Mouse (Mus musculus): ENCODE results near the gene Ankrd44. TPM values are rescaled to one million over a fixed set of nuclear protein-coding genes. Genes with fewer than 3 reads are reported as not detected.

The Ankrd44 gene
- polyA plus RNA-seq, 1 experiment, result 3.7 TPM

- no peak overlapping the region for H3K4me3 ChIP-seq (ENCODE audit: low read depth, low read length)
- H3K36me3 ChIP-seq (ENCODE audit: control insufficient read depth, insufficient read depth, low read length), result no peaks in the 10 kb centered on the region
- no peak overlapping the region for H3K27ac ChIP-seq (ENCODE audit: insufficient read depth, low read depth, low read length)
- WGBS, result 64% methylated on average over 8 of the region's 8 CpGs
- peaks cover 3% of the 10 kb centered on the region; the same call in 1 of the 2 replicates for H3K4me1 ChIP-seq (ENCODE audit: control insufficient read depth, insufficient read depth, insufficient read length, low read length)
- TF ChIP-seq CTCF (IDR thresholded peaks at IDR 0.05; ENCODE audit: extremely low read depth, insufficient read length, insufficient replicate concordance, low read depth, low read length) (no peak), POLR2A (IDR thresholded peaks at IDR 0.05; ENCODE audit: low read depth, low read length) (no peak)
- H3K27me3 ChIP-seq (ENCODE audit: control insufficient read depth, insufficient read depth, low read length), result no peaks in the 10 kb centered on the region
Observed at GRCm38 (mm10) chr1:54850077-54850476, 76.1 kb downstream of the Ankrd44 start.

GRCm38 (mm10) chr1:54847238-54847637 is 78.9 kb downstream of the Ankrd44 start:
- H3K4me3 ChIP-seq (ENCODE audit: low read depth, low read length), result no peak overlapping the region
- H3K36me3 ChIP-seq (ENCODE audit: control insufficient read depth, insufficient read depth, low read length), result no peaks in the 10 kb centered on the region
- TF ChIP-seq POLR2A (IDR thresholded peaks at IDR 0.05; ENCODE audit: low read depth, low read length) (no peak), CTCF (IDR thresholded peaks at IDR 0.05; ENCODE audit: extremely low read depth, insufficient read length, insufficient replicate concordance, low read depth, low read length) (no peak)
- H3K4me1 ChIP-seq (ENCODE audit: control insufficient read depth, insufficient read depth, insufficient read length, low read length), result 0 out of 2 replicates have a peak, but pooled peaks cover 2% of the 10 kb centered on the region
- no peak overlapping the region for H3K27ac ChIP-seq (ENCODE audit: insufficient read depth, low read depth, low read length)
- H3K27me3 ChIP-seq (ENCODE audit: control insufficient read depth, insufficient read depth, low read length), result no peaks in the 10 kb centered on the region
- 88% methylated on average over 1 of the region's 1 CpGs for WGBS

- Histone ChIP-seq H3K27me3 (ENCODE audit: control insufficient read depth, insufficient read depth, low read length) (no peaks in the 10 kb centered on the region), H3K4me1 (ENCODE audit: control insufficient read depth, insufficient read depth, insufficient read length, low read length) (0 out of 2 replicates have a peak, but pooled peaks cover 2% of the 10 kb centered on the region), H3K4me3 (ENCODE audit: low read depth, low read length) (no peak overlapping the region), H3K27ac (ENCODE audit: insufficient read depth, low read depth, low read length) (no peak overlapping the region), H3K36me3 (ENCODE audit: control insufficient read depth, insufficient read depth, low read length) (no peaks in the 10 kb centered on the region)
- TF ChIP-seq CTCF (IDR thresholded peaks at IDR 0.05; ENCODE audit: extremely low read depth, insufficient read length, insufficient replicate concordance, low read depth, low read length), result no peak
- TF ChIP-seq POLR2A (IDR thresholded peaks at IDR 0.05; ENCODE audit: low read depth, low read length), result no peak
- WGBS, result 80% methylated on average over 5 of the region's 5 CpGs
Observed at GRCm38 (mm10) chr1:54846346-54847000, 79.7 kb downstream of the Ankrd44 start.

DNA sequence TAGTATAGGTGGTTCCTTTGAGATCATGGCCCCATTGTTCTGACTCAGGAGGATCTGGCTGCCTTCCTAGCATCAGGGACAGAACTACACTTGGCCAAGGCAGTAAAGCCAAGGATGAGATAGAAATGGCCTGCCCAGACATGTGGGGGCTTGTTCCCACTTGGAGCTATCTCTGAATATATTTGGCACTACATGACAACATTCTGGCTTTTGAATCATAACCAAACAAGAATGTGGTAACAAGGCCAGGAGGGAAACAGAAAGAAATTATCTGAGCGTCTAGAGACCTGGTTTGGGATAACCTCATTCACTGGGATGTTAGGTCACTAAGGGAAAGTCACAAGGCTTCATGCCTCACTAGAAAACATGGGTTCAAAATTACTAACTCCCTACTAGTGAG is 81.8 kb downstream of the Ankrd44 start:
- Histone ChIP-seq H3K27me3 (ENCODE audit: control insufficient read depth, insufficient read depth, low read length) (no peaks in the 10 kb centered on the region), H3K36me3 (ENCODE audit: control insufficient read depth, insufficient read depth, low read length) (no peaks in the 10 kb centered on the region), H3K27ac (ENCODE audit: insufficient read depth, low read depth, low read length) (no peak overlapping the region), H3K4me1 (ENCODE audit: control insufficient read depth, insufficient read depth, insufficient read length, low read length) (peaks cover 6% of the 10 kb centered on the region; the same call in 1 of the 2 replicates), H3K4me3 (ENCODE audit: low read depth, low read length) (no peak overlapping the region)
- no peak for TF ChIP-seq CTCF (IDR thresholded peaks at IDR 0.05; ENCODE audit: extremely low read depth, insufficient read length, insufficient replicate concordance, low read depth, low read length)
- no peak for TF ChIP-seq POLR2A (IDR thresholded peaks at IDR 0.05; ENCODE audit: low read depth, low read length)
- 81% methylated on average over 1 of the region's 1 CpGs for WGBS

DNA sequence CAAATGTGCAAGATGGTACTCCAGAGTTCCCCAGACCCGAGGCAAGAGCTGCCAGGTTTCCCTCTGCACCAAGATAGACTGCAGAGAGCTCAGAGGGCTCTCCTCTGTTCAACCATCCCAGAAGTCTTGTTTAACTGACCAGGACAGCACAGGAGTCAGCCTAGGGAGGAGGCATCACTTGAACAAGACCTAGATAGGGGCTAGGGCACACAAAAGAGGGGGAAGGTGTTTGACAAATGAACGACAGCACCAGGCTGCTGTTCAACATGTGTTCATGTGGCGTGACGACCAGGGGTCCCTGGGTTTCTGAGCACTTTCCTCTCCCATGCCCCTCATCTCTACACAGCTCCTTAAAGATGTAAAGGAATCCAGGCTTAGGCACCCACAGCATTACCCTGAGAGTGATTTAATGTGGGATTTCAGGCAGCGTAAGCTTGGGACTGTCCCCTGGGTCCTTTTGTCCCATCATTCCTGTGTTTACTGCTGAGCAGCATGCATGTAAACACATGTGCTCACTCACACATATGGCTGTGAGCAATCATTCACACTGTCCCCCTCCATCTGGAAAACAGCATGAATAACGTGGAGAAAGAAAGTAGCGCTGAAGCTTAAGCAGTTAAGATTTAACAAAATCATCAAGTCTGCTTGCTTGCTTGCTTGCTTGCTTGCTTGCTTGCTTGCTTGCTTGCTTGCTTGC is 83.3 kb downstream of the Ankrd44 start:
- WGBS, result 86% methylated on average over 7 of the region's 7 CpGs
- TF ChIP-seq CTCF (IDR thresholded peaks at IDR 0.05; ENCODE audit: extremely low read depth, insufficient read length, insufficient replicate concordance, low read depth, low read length) (no peak), POLR2A (IDR thresholded peaks at IDR 0.05; ENCODE audit: low read depth, low read length) (no peak)

GRCm38 (mm10) chr1:54841788-54842187 is 84.4 kb downstream of the Ankrd44 start:
- no peak for TF ChIP-seq POLR2A (IDR thresholded peaks at IDR 0.05; ENCODE audit: low read depth, low read length)
- TF ChIP-seq CTCF (IDR thresholded peaks at IDR 0.05; ENCODE audit: extremely low read depth, insufficient read length, insufficient replicate concordance, low read depth, low read length), result no peak
- WGBS, result 62% methylated on average over 5 of the region's 5 CpGs
- Histone ChIP-seq H3K4me1 (ENCODE audit: control insufficient read depth, insufficient read depth, insufficient read length, low read length) (peaks cover 6% of the 10 kb centered on the region; the same call in 1 of the 2 replicates), H3K27ac (ENCODE audit: insufficient read depth, low read depth, low read length) (peak overlapping the region; percentile 26; the same call in 1 of the 2 replicates), H3K27me3 (ENCODE audit: control insufficient read depth, insufficient read depth, low read length) (no peaks in the 10 kb centered on the region), H3K4me3 (ENCODE audit: low read depth, low read length) (no peak overlapping the region), H3K36me3 (ENCODE audit: control insufficient read depth, insufficient read depth, low read length) (no peaks in the 10 kb centered on the region)

More for the DNA sequence above, 83.3 kb downstream of the Ankrd44 start:
- no peak overlapping the region for H3K27ac ChIP-seq (ENCODE audit: insufficient read depth, low read depth, low read length)
- no peaks in the 10 kb centered on the region for H3K36me3 ChIP-seq (ENCODE audit: control insufficient read depth, insufficient read depth, low read length)
- no peaks in the 10 kb centered on the region for H3K27me3 ChIP-seq (ENCODE audit: control insufficient read depth, insufficient read depth, low read length)
- H3K4me1 ChIP-seq (ENCODE audit: control insufficient read depth, insufficient read depth, insufficient read length, low read length), result peaks cover 6% of the 10 kb centered on the region; the same call in 1 of the 2 replicates
- H3K4me3 ChIP-seq (ENCODE audit: low read depth, low read length), result no peak overlapping the region

GRCm38 (mm10) chr1:54840040-54840439 is 86.1 kb downstream of the Ankrd44 start:
- H3K27me3 ChIP-seq (ENCODE audit: control insufficient read depth, insufficient read depth, low read length), result no peaks in the 10 kb centered on the region
- WGBS, result 46% methylated on average over 2 of the region's 2 CpGs
- no peaks in the 10 kb centered on the region for H3K36me3 ChIP-seq (ENCODE audit: control insufficient read depth, insufficient read depth, low read length)
- no peak overlapping the region for H3K4me3 ChIP-seq (ENCODE audit: low read depth, low read length)
- no peak overlapping the region for H3K27ac ChIP-seq (ENCODE audit: insufficient read depth, low read depth, low read length)
- TF ChIP-seq POLR2A (IDR thresholded peaks at IDR 0.05; ENCODE audit: low read depth, low read length) (no peak), CTCF (IDR thresholded peaks at IDR 0.05; ENCODE audit: extremely low read depth, insufficient read length, insufficient replicate concordance, low read depth, low read length) (no peak)
- peaks cover 6% of the 10 kb centered on the region; the same call in 1 of the 2 replicates for H3K4me1 ChIP-seq (ENCODE audit: control insufficient read depth, insufficient read depth, insufficient read length, low read length)

Data from small intestine, adult 2 months (tissue).